Mouse (Mus musculus) cerebellum, adult (tissue): ENCODE measurements at regions not wholly inside any gene's neighbourhood (a gene's known extent, or its start where the extent isn't known, plus 50 kb on each side); places are given as distances from the start of the nearest gene placed in this dataset.
A peak's percentile ranks its signal among the peaks of the same experiment; 100 is the strongest.

ENCODE experiments used
- ATAC-seq: cut with Nextera tagmentation; 2 replicates; pipeline ENCODE4 v1.9.2; 2017; ENCODE audit warnings: mild to moderate bottlenecking, moderate library complexity, mixed read lengths; ENCODE audit not compliant: insufficient number of reproducible peaks, low FRiP score, low TSS enrichment

- ATAC-seq: 0 out of 2 replicates have a peak, but pooled peaks have one; percentile 31
Measured at GRCm38 (mm10) chr6:26650101-26650500, 841.1 kb upstream of the Pot1a start.

- no peak for ATAC-seq
Measured at GRCm38 (mm10) chr6:26649514-26649913, 840.5 kb upstream of the Pot1a start.

- no peak for ATAC-seq
Measured at GRCm38 (mm10) chr6:26628479-26628878, 819.4 kb upstream of the Pot1a start.
